Mouse (Mus musculus): ENCODE measurements around the gene Alkbh4. TPM values are rescaled to one million over a fixed set of nuclear protein-coding genes. Genes with fewer than 3 reads are reported as not detected.
A peak's percentile ranks its signal among the peaks of the same experiment; 100 is the strongest.

Alkbh4 gene
- polyA plus RNA-seq, 1 experiment: 6.7 TPM

DNA sequence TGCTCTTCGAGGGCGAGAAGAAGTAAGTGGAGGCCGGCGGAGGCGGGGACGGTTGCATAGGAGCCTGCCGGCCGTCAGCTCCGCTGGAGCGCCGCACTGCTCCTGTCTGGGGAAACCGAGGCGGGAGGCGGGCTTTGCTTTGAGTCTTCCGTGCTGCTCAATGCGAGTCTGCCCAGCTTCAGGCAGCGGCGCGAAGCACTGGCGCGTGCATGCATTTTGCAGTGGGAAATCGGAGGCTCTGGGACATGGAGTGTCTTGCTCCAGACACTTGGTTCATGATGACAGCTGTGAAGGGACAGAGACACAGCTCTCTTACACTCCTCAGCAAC lies 19.2 kb upstream of the Alkbh4 start:
- Histone ChIP-seq H3K27me3 (ENCODE audit: control insufficient read depth, insufficient read depth, insufficient read length) (no peaks in the 10 kb centered on the region), H3K4me2 (ENCODE audit: low read depth) (peak overlapping the region; percentile 97), H3K36me3 (ENCODE audit: control insufficient read depth, insufficient read depth) (no peaks in the 10 kb centered on the region), H3K4me3 (peak overlapping the region; percentile 68), H3K79me2 (ENCODE audit: control insufficient read depth, insufficient read depth) (peaks cover 29% of the 10 kb centered on the region), H3ac (ENCODE audit: control insufficient read depth, insufficient read length) (peak overlapping the region; percentile 14)
- no peak for TF ChIP-seq REST (IDR thresholded peaks at IDR 0.05; ENCODE audit: insufficient read depth, insufficient read length)
- no peak for TF ChIP-seq POLR2A (IDR thresholded peaks at IDR 0.05; ENCODE audit: insufficient read length, low read depth)
- no peak for TF ChIP-seq E2F4 (IDR thresholded peaks at IDR 0.05; ENCODE audit: insufficient read depth)
- no peak for TF ChIP-seq POLR2AphosphoS2 (IDR thresholded peaks at IDR 0.05; ENCODE audit: insufficient read length, low read depth)
- no peak for TF ChIP-seq TCF3 (IDR thresholded peaks at IDR 0.05; ENCODE audit: insufficient read length, low read depth)
- no peak for TF ChIP-seq USF1 (IDR thresholded peaks at IDR 0.05; ENCODE audit: low read depth)
- no peak for TF ChIP-seq MAX (IDR thresholded peaks at IDR 0.05; ENCODE audit: low read depth)
- no peak for TF ChIP-seq CEBPB (IDR thresholded peaks at IDR 0.05; ENCODE audit: insufficient read depth, poor library complexity, severe bottlenecking)
- TF ChIP-seq MYOD1 (IDR thresholded peaks at IDR 0.05; ENCODE audit: control insufficient read depth in 1 of 3, insufficient read length in 2 of 3, low read depth in 2 of 3): no peak
- TF ChIP-seq SRF (IDR thresholded peaks at IDR 0.05; ENCODE audit: control insufficient read depth, insufficient read length, low read depth): no peak
- TF ChIP-seq MYOG (IDR thresholded peaks at IDR 0.05; ENCODE audit: control insufficient read depth in 1 of 3, insufficient read depth in 1 of 3, insufficient read length in 2 of 3, low read depth in 2 of 3): no peak
- no peak for TF ChIP-seq TCF12 (IDR thresholded peaks at IDR 0.05; ENCODE audit: insufficient read depth, poor library complexity, severe bottlenecking)

DNA sequence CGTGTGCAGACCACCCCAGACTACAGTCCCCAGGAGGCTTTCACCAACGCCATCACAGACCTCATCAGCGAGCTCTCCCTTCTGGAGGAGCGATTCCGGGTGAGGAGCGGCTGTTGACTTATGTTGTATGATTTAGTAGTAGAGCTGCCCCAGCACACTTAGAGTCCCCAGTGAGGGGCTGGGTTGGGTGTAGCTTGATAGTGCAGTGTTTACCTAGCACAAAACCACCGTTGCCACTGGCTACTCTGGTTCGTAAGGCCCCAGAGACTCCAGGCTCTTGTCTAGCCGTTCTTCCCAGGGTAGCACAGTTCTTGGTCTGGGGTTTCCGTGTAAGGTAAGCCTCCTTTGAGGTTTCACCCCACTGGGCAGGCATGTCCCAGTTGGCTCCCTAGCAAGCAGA lies 13.8 kb upstream of the Alkbh4 start:
- Histone ChIP-seq H3K36me3 (ENCODE audit: control insufficient read depth, insufficient read depth) (no peaks in the 10 kb centered on the region), H3K27me3 (ENCODE audit: control insufficient read depth, insufficient read depth, insufficient read length) (no peaks in the 10 kb centered on the region), H3K4me3 (no peak overlapping the region), H3ac (ENCODE audit: control insufficient read depth, insufficient read length) (no peak overlapping the region), H3K4me2 (ENCODE audit: low read depth) (no peak overlapping the region), H3K79me2 (ENCODE audit: control insufficient read depth, insufficient read depth) (peaks cover 23% of the 10 kb centered on the region)
- TF ChIP-seq TCF12 (IDR thresholded peaks at IDR 0.05; ENCODE audit: insufficient read depth, poor library complexity, severe bottlenecking) (no peak), MYOD1 (IDR thresholded peaks at IDR 0.05; ENCODE audit: control insufficient read depth in 1 of 3, insufficient read length in 2 of 3, low read depth in 2 of 3) (no peak), SRF (IDR thresholded peaks at IDR 0.05; ENCODE audit: control insufficient read depth, insufficient read length, low read depth) (no peak), MYOG (IDR thresholded peaks at IDR 0.05; ENCODE audit: control insufficient read depth in 1 of 3, insufficient read depth in 1 of 3, insufficient read length in 2 of 3, low read depth in 2 of 3) (no peak), E2F4 (IDR thresholded peaks at IDR 0.05; ENCODE audit: insufficient read depth) (no peak), USF1 (IDR thresholded peaks at IDR 0.05; ENCODE audit: low read depth) (no peak), REST (IDR thresholded peaks at IDR 0.05; ENCODE audit: insufficient read depth, insufficient read length) (no peak)

DNA sequence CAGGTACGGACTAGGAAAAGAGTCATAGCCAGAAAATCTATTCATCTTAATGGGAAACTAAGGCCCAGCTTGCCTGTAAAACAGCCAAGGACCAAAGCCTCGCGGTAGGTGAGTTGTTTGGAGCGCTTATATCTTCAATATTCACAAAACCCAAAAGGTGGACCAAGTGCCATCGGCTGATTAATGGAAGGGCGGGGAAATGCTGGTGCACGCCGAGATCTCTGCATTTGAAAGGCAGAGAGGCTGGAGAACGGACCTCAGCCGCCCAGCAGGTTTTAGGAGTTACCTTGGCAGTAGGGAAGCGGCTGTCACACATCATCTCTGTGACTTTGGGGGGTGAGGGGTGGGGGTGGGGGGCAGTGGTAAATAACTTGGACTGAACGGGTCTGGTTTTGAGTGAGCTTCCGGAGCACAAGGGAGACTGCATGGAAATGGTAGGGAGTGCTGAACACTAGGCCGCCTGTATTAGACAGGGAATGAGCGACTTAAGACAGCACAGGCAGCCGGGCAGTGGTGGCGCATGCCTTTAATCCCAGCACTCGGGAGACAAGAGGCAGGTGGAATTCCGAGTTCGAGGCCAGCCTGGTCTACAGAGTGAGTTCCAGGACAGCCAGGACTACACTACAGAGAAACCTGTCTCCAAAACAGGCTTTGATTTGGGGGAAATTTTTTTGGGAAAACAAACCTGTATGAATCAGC lies 495 bp downstream of the Alkbh4 start:
- Histone ChIP-seq H3K4me2 (ENCODE audit: low read depth) (peak overlapping the region; percentile 79), H3K4me3 (peak overlapping the region; percentile 96), H3K27me3 (ENCODE audit: control insufficient read depth, insufficient read depth, insufficient read length) (no peaks in the 10 kb centered on the region), H3K79me2 (ENCODE audit: control insufficient read depth, insufficient read depth) (peaks cover 20% of the 10 kb centered on the region), H3K36me3 (ENCODE audit: control insufficient read depth, insufficient read depth) (peaks cover 2% of the 10 kb centered on the region), H3ac (ENCODE audit: control insufficient read depth, insufficient read length) (peak overlapping the region; percentile 45)
- TF ChIP-seq POLR2A (IDR thresholded peaks at IDR 0.05; ENCODE audit: insufficient read length, low read depth) (peak; percentile 40), MAX (IDR thresholded peaks at IDR 0.05; ENCODE audit: low read depth) (no peak), CEBPB (IDR thresholded peaks at IDR 0.05; ENCODE audit: insufficient read depth, poor library complexity, severe bottlenecking) (no peak), REST (IDR thresholded peaks at IDR 0.05; ENCODE audit: insufficient read depth, insufficient read length) (no peak), USF1 (IDR thresholded peaks at IDR 0.05; ENCODE audit: low read depth) (no peak), POLR2AphosphoS2 (IDR thresholded peaks at IDR 0.05; ENCODE audit: insufficient read length, low read depth) (no peak), TCF12 (IDR thresholded peaks at IDR 0.05; ENCODE audit: insufficient read depth, poor library complexity, severe bottlenecking) (no peak)

DNA sequence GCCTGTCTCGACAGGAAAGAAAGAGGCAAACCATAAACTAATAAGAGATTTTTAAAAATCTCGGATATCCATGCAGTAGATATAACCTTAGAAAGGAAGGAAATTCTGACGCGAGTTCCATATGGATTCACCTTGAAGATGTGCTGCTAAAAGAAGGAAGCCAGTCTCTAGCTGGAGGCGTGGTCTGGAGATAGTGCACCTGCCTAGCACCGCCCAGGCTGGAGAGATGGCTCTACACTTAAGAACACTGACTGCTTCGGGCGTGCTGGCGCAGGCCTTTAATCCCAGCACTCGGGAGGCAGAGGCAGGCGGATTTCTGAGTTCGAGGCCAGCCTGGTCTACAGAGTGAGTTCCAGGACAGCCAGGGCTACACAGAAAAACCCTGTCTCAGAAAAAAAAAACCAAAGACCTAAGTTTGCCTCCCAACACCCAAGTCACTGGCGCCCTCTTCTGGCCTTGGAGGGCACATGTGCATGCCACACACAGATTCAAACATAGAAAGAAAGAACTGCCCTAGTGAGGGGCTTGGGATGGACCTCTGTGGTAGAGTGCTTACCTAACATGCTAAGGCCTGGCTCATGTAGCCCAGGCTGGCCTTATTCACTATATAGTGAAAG lies 1.8 kb downstream of the Alkbh4 start:
- no peak for TF ChIP-seq E2F4 (IDR thresholded peaks at IDR 0.05; ENCODE audit: insufficient read depth)
- no peak for TF ChIP-seq TCF3 (IDR thresholded peaks at IDR 0.05; ENCODE audit: insufficient read length, low read depth)
- no peak for TF ChIP-seq USF1 (IDR thresholded peaks at IDR 0.05; ENCODE audit: low read depth)
- TF ChIP-seq MYOD1 (IDR thresholded peaks at IDR 0.05; ENCODE audit: control insufficient read depth in 1 of 3, insufficient read length in 2 of 3, low read depth in 2 of 3): no peak
- TF ChIP-seq MAX (IDR thresholded peaks at IDR 0.05; ENCODE audit: low read depth): no peak
- no peak for TF ChIP-seq MYOG (IDR thresholded peaks at IDR 0.05; ENCODE audit: control insufficient read depth in 1 of 3, insufficient read depth in 1 of 3, insufficient read length in 2 of 3, low read depth in 2 of 3)
- TF ChIP-seq TCF12 (IDR thresholded peaks at IDR 0.05; ENCODE audit: insufficient read depth, poor library complexity, severe bottlenecking): no peak
- no peak for TF ChIP-seq CEBPB (IDR thresholded peaks at IDR 0.05; ENCODE audit: insufficient read depth, poor library complexity, severe bottlenecking)
- no peak for TF ChIP-seq SRF (IDR thresholded peaks at IDR 0.05; ENCODE audit: control insufficient read depth, insufficient read length, low read depth)
- TF ChIP-seq POLR2A (IDR thresholded peaks at IDR 0.05; ENCODE audit: insufficient read length, low read depth): no peak
- TF ChIP-seq POLR2AphosphoS2 (IDR thresholded peaks at IDR 0.05; ENCODE audit: insufficient read length, low read depth): no peak
- no peak for TF ChIP-seq REST (IDR thresholded peaks at IDR 0.05; ENCODE audit: insufficient read depth, insufficient read length)
- peak overlapping the region; percentile 96 for H3K4me3 ChIP-seq
- no peaks in the 10 kb centered on the region for H3K27me3 ChIP-seq (ENCODE audit: control insufficient read depth, insufficient read depth, insufficient read length)
- no peak overlapping the region for H3ac ChIP-seq (ENCODE audit: control insufficient read depth, insufficient read length)
- no peak overlapping the region for H3K4me2 ChIP-seq (ENCODE audit: low read depth)
- H3K79me2 ChIP-seq (ENCODE audit: control insufficient read depth, insufficient read depth): peaks cover 20% of the 10 kb centered on the region
- H3K36me3 ChIP-seq (ENCODE audit: control insufficient read depth, insufficient read depth): peaks cover 2% of the 10 kb centered on the region

Measured in myocyte (in vitro differentiated cells).